In the genomic region with DNA sequence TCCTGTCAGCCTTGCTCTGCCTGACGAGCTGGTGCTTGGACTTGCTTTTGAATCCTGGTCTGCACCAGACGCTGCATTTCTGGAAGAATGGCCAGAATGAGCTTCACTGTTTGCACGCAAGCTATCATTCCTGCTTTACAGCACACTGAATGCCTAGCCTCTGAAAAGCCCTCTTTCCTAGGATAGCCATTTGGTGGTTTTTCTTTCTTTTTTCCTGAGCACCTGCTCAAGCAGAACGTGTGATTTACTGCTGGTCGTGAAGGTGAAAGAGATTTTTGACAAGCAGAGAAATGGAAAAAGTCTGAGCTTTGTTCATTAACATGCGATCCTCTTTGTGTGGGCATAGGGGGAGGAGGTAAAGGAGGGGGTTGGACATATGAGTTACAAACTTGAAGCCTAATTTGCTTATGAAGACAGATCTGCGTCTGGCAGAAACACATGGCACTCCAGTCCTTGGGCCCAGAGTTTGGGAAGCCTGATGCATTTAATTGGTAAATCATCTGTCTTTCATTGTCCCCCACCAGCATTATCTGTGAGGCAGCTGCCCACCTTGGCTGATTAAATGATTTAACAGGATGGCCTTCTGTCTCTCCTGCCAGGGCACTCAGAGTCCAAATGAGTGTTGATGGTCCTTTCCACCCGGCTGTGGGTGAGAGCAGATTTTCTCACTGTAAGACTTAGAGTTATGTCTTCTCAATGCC, we compare ENCODE assay signal across 11 mouse cellular contexts.
A peak's percentile ranks its signal among the peaks of the same experiment; 100 is the strongest.
DNase-seq lines count a peak whose midpoint lies in the region; ATAC-seq lines count a peak whose summit lies in the region.
"Had no signal": no experiment of that assay in that cellular context is flagged by ENCODE, and none has a peak within 500 bp of the region (broad histone marks: within the 10 kb centered on the region; RNA-seq: fewer than 3 reads in every experiment).

No protein-coding gene starts in this region.

- H3K9me3 ChIP-seq in hindbrain, embryonic 15.5 days, result no peaks in the 10 kb centered on the region
- no peaks in the 10 kb centered on the region for H3K9me3 ChIP-seq in midbrain, embryonic 13.5 days
- no peaks in the 10 kb centered on the region for H3K9me3 ChIP-seq in heart, embryonic 11.5 days (replicated peaks; ENCODE audit: control insufficient read depth, low read length)
- no peaks in the 10 kb centered on the region for H3K9me3 ChIP-seq in heart, embryonic 12.5 days (replicated peaks)

- H3K4me1 ChIP-seq in hindbrain, embryonic 15.5 days (replicated peaks), result 0 out of 2 replicates have a peak, but pooled peaks cover 4% of the 10 kb centered on the region
- peaks cover 10% of the 10 kb centered on the region for H3K4me1 ChIP-seq in midbrain, embryonic 13.5 days (replicated peaks)
- H3K4me1 ChIP-seq in heart, embryonic 11.5 days (ENCODE audit: control insufficient read depth, insufficient read depth, low read length), result no peaks in the 10 kb centered on the region
- H3K4me1 ChIP-seq in heart, embryonic 12.5 days (replicated peaks), result no peaks in the 10 kb centered on the region

- H3K4me2 ChIP-seq in hindbrain, embryonic 15.5 days, result no peak overlapping the region
- H3K4me2 ChIP-seq in midbrain, embryonic 13.5 days (replicated peaks), result no peak overlapping the region; the same call in 1 of the 2 replicates
- no peak overlapping the region for H3K4me2 ChIP-seq in heart, embryonic 11.5 days
- H3K4me2 ChIP-seq in heart, embryonic 12.5 days, result no peak overlapping the region

- H3K36me3 ChIP-seq in hindbrain, embryonic 15.5 days, result no peaks in the 10 kb centered on the region
- H3K36me3 ChIP-seq in midbrain, embryonic 13.5 days, result no peaks in the 10 kb centered on the region
- H3K36me3 ChIP-seq in heart, embryonic 11.5 days (ENCODE audit: control insufficient read depth, insufficient read depth, low read length), result no peaks in the 10 kb centered on the region
- H3K36me3 ChIP-seq in heart, embryonic 12.5 days, result no peaks in the 10 kb centered on the region

- 19% methylated on average over 8 of the region's 8 CpGs for WGBS in hindbrain, embryonic 15.5 days
- 13% methylated on average over 8 of the region's 8 CpGs for WGBS in midbrain, embryonic 13.5 days
- WGBS in heart, embryonic 11.5 days (ENCODE audit: insufficient replicate concordance), result 73% methylated on average over 8 of the region's 8 CpGs
- WGBS in heart, embryonic 12.5 days, result 67% methylated on average over 8 of the region's 8 CpGs

- peak; percentile 51 for DNase-seq in brain, adult 2 months (ENCODE audit: low read depth, low spot score)
- DNase-seq in embryo, embryonic 11 days, result peak; percentile 35
- no peak for DNase-seq in adrenal gland, postnatal 14 days
- DNase-seq in natural killer cell, adult 2 months (ENCODE audit: low spot score in 2 of 2), result no peak
- DNase-seq: adrenal gland, adult 2 months; heart, adult 11 months; kidney, adult 9 months had no signal

- peak overlapping the region; percentile 27; the same call in 1 of the 2 replicates for H3K27ac ChIP-seq in hindbrain, embryonic 15.5 days (replicated peaks)
- H3K27ac ChIP-seq in midbrain, embryonic 13.5 days, result peak overlapping the region; percentile 67
- H3K27ac ChIP-seq in heart, embryonic 11.5 days (ENCODE audit: low read depth, low read length), result no peak overlapping the region
- no peak overlapping the region for H3K27ac ChIP-seq in heart, embryonic 12.5 days (ENCODE audit: poor library complexity, severe bottlenecking)

- H3K4me3 ChIP-seq in hindbrain, embryonic 15.5 days, result no peak overlapping the region
- H3K4me3 ChIP-seq in midbrain, embryonic 13.5 days (replicated peaks), result no peak overlapping the region
- no peak overlapping the region for H3K4me3 ChIP-seq in heart, embryonic 11.5 days (ENCODE audit: low read depth, low read length)
- no peak overlapping the region for H3K4me3 ChIP-seq in heart, embryonic 12.5 days

- H3K9ac ChIP-seq in hindbrain, embryonic 15.5 days, result no peak overlapping the region
- H3K9ac ChIP-seq in midbrain, embryonic 13.5 days (replicated peaks), result no peak overlapping the region
- no peak overlapping the region for H3K9ac ChIP-seq in heart, embryonic 11.5 days (ENCODE audit: low read depth, low read length)
- no peak overlapping the region for H3K9ac ChIP-seq in heart, embryonic 12.5 days

- ATAC-seq in hindbrain, embryonic 15.5 days (ENCODE audit: low FRiP score, low read depth), result peak; percentile 76
- peak; percentile 74 for ATAC-seq in midbrain, embryonic 13.5 days
- no peak for ATAC-seq in heart, embryonic 11.5 days (replicated peaks; ENCODE audit: insufficient number of reproducible peaks, low FRiP score, low TSS enrichment)
- ATAC-seq in heart, embryonic 12.5 days (ENCODE audit: insufficient number of reproducible peaks, low FRiP score), result no peak

- no peaks in the 10 kb centered on the region for H3K27me3 ChIP-seq in hindbrain, embryonic 15.5 days
- H3K27me3 ChIP-seq in midbrain, embryonic 13.5 days, result no peaks in the 10 kb centered on the region
- H3K27me3 ChIP-seq in heart, embryonic 11.5 days (ENCODE audit: control insufficient read depth, insufficient read depth, low read length), result no peaks in the 10 kb centered on the region
- no peaks in the 10 kb centered on the region for H3K27me3 ChIP-seq in heart, embryonic 12.5 days (replicated peaks)

Comparison
In these comparisons a context has a peak if more than half of its experiments do, and no peak if none do; other contexts are left out.
1. DNase-seq: peak in brain, adult 2 months (single experiment) and embryo, embryonic 11 days (single experiment); none in adrenal gland, postnatal 14 days (single experiment) and natural killer cell, adult 2 months (0 of 2).
2. ATAC-seq: peak in hindbrain, embryonic 15.5 days (single experiment) and midbrain, embryonic 13.5 days (single experiment); none in heart, embryonic 11.5 days (single experiment) and heart, embryonic 12.5 days (single experiment).
3. H3K27ac ChIP-seq: peak in hindbrain, embryonic 15.5 days (single experiment) and midbrain, embryonic 13.5 days (single experiment); none in heart, embryonic 11.5 days (single experiment) and heart, embryonic 12.5 days (single experiment).